Mouse (Mus musculus) testis, adult 10 weeks (tissue): ENCODE results near the gene H2al1j. TPM values are rescaled to one million over a fixed set of nuclear protein-coding genes. Genes with fewer than 3 reads are reported as not detected.

Experiments used
- polyA plus RNA-seq: library from polyadenylated mRNA; stranded (reverse); fragments of 350-450 nt; fragmentation: Illumina TruSeq; extraction: RNeasy Lipid Tissue Mini Kit (QIAGEN cat#74804); gene quantifications from one replicate; pipeline ENCODE4 v1.2.3, GENCODE M21; 2014; ENCODE audit warnings: low read depth, low replicate concordance

Gene H2al1j
- polyA plus RNA-seq: not detected

DNA sequence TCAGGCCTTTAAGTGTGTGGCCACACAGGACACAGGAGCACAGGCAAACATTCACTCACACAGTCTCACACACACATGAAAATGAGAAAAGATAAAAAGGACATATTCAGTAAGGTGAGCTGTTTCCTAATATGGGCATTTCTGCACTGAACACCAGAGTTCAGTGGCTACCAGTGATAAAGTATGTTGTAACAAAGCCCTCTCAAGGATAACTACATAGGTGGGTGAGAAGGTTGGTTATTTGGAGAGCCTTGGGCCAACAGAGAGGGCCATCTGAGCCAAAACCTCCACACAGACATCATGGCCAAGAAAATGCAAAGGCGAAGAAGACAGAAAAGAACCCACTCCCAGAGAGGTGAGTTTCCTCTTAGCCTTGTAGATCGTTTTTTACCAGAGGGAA is at the start of gene H2al1j:
Gene H2al1j (plus strand): TSS at position 301 of the 400 bp plus-strand sequence.

DNA sequence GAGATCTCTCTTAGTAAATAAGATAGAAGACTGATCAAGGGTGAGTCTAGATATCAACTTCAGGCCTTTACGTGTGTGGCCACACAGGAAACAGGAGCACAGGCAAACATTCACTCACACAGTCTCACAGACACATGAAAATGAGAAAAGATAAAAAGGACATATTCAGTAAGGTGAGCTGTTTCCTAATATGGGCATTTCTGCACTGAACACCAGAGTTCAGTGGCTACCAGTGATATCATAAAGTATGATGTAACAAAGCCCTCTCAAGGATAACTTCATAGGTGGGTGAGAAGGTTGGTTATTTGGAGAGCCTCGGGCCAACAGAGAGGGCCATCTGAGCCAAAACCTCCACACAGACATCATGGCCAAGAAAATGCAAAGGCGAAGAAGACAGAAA is 28.7 kb upstream of the H2al1j start, which contains the start of gene H2al1a:
Gene H2al1a (plus strand): TSS at position 301 of the 400 bp plus-strand sequence.

DNA sequence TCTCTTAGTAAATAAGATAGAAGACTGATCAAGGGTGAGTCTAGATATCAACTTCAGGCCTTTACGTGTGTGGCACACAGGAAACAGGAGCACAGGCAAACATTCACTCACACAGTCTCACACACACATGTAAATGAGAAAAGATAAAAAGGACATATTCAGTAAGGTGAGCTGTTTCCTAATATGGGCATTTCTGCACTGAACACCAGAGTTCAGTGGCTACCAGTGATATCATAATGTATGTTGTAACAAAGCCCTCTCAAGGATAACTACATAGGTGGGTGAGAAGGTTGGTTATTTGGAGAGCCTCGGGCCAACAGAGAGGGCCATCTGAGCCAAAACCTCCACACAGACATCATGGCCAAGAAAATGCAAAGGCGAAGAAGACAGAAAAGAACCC is 25.5 kb upstream of the H2al1j start, which contains the start of gene H2al1b:
Gene H2al1b (plus strand): TSS at position 301 of the 400 bp plus-strand sequence.

DNA sequence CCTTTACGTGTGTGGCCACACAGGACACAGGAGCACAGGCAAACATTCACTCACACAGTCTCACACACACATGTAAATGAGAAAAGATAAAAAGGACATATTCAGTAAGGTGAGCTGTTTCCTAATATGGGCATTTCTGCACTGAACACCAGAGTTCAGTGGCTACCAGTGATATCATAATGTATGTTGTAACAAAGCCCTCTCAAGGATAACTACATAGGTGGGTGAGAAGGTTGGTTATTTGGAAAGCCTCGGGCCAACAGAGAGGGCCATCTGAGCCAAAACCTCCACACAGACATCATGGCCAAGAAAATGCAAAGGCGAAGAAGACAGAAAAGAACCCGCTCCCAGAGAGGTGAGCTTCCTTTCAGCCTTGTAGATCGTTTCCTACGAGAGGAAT is 22.3 kb upstream of the H2al1j start, which contains the start of gene H2al1c:
Gene H2al1c (plus strand): TSS at position 301 of the 400 bp plus-strand sequence.

DNA sequence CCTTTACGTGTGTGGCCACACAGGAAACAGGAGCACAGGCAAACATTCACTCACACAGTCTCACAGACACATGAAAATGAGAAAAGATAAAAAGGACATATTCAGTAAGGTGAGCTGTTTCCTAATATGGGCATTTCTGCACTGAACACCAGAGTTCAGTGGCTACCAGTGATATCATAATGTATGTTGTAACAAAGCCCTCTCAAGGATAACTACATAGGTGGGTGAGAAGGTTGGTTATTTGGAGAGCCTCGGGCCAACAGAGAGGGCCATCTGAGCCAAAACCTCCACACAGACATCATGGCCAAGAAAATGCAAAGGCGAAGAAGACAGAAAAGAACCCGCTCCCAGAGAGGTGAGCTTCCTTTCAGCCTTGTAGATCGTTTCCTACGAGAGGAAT is 19.1 kb upstream of the H2al1j start, which contains the start of gene H2al1d:
Gene H2al1d (plus strand): TSS at position 301 of the 400 bp plus-strand sequence.

DNA sequence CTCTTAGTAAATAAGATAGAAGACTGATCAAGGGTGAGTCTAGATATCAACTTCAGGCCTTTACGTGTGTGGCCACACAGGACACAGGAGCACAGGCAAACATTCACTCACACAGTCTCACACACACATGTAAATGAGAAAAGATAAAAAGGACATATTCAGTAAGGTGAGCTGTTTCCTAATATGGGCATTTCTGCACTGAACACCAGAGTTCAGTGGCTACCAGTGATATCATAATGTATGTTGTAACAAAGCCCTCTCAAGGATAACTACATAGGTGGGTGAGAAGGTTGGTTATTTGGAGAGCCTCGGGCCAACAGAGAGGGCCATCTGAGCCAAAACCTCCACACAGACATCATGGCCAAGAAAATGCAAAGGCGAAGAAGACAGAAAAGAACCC is 16.0 kb upstream of the H2al1j start, which contains the start of gene H2al1e:
Gene H2al1e (plus strand): TSS at position 301 of the 400 bp plus-strand sequence.

DNA sequence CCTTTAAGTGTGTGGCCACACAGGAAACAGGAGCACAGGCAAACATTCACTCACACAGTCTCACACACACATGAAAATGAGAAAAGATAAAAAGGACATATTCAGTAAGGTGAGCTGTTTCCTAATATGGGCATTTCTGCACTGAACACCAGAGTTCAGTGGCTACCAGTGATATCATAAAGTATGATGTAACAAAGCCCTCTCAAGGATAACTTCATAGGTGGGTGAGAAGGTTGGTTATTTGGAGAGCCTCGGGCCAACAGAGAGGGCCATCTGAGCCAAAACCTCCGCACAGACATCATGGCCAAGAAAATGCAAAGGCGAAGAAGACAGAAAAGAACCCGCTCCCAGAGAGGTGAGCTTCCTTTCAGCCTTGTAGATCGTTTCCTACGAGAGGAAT is 12.8 kb upstream of the H2al1j start, which contains the start of gene H2al1f:
Gene H2al1f (plus strand): TSS at position 301 of the 400 bp plus-strand sequence.

DNA sequence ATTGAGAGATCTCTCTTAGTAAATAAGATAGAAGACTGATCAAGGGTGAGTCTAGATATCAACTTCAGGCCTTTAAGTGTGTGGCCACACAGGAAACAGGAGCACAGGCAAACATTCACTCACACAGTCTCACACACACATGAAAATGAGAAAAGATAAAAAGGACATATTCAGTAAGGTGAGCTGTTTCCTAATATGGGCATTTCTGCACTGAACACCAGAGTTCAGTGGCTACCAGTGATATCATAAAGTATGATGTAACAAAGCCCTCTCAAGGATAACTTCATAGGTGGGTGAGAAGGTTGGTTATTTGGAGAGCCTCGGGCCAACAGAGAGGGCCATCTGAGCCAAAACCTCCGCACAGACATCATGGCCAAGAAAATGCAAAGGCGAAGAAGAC is 9.7 kb upstream of the H2al1j start, which contains the start of gene H2al1g:
Gene H2al1g (plus strand): TSS at position 301 of the 400 bp plus-strand sequence.

DNA sequence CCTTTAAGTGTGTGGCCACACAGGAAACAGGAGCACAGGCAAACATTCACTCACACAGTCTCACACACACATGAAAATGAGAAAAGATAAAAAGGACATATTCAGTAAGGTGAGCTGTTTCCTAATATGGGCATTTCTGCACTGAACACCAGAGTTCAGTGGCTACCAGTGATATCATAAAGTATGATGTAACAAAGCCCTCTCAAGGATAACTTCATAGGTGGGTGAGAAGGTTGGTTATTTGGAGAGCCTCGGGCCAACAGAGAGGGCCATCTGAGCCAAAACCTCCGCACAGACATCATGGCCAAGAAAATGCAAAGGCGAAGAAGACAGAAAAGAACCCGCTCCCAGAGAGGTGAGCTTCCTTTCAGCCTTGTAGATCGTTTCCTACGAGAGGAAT is 6.4 kb upstream of the H2al1j start, which contains the start of gene H2al1h:
Gene H2al1h (plus strand): TSS at position 301 of the 400 bp plus-strand sequence.

DNA sequence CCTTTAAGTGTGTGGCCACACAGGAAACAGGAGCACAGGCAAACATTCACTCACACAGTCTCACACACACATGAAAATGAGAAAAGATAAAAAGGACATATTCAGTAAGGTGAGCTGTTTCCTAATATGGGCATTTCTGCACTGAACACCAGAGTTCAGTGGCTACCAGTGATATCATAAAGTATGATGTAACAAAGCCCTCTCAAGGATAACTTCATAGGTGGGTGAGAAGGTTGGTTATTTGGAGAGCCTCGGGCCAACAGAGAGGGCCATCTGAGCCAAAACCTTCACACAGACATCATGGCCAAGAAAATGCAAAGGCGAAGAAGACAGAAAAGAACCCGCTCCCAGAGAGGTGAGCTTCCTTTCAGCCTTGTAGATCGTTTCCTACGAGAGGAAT is 3.3 kb upstream of the H2al1j start, which contains the start of gene H2al1i:
Gene H2al1i (plus strand): TSS at position 301 of the 400 bp plus-strand sequence.

Other genes starting within 250 kb of the H2al1j start
- gene H2al1a, start 28.6 kb upstream of the H2al1j start, polyA plus RNA-seq: 3.5 TPM
- 13.1 TPM for gene H2al1b, start 25.4 kb upstream of the H2al1j start, polyA plus RNA-seq
- gene H2al1c, start 22.2 kb upstream of the H2al1j start, polyA plus RNA-seq: not detected
- not detected for gene H2al1d, start 19.0 kb upstream of the H2al1j start, polyA plus RNA-seq
- not detected for gene H2al1e, start 15.9 kb upstream of the H2al1j start, polyA plus RNA-seq
- not detected for gene H2al1f, start 12.7 kb upstream of the H2al1j start, polyA plus RNA-seq
- gene H2al1g, start 9.6 kb upstream of the H2al1j start, polyA plus RNA-seq: 5.6 TPM
- not detected for gene H2al1h, start 6.3 kb upstream of the H2al1j start, polyA plus RNA-seq
- not detected for gene H2al1i, start 3.2 kb upstream of the H2al1j start, polyA plus RNA-seq